Mouse (Mus musculus) C2C12 (cell line): ENCODE measurements around the gene Scfd2.

Experiments used
- CTCF ChIP-seq: IDR thresholded peaks from one replicate; pipeline ENCODE4 v1.5.1; 2011; ENCODE audit not compliant: control insufficient read depth, insufficient read depth, insufficient read length
- FOSL1 ChIP-seq: IDR thresholded peaks from one replicate; pipeline ENCODE4 v1.8.0; 2011; ENCODE audit warnings: mild to moderate bottlenecking, low read length; ENCODE audit not compliant: poor library complexity, insufficient read depth, severe bottlenecking
- MAX ChIP-seq: IDR thresholded peaks from one replicate; pipeline ENCODE4 v1.6.1; 2011; ENCODE audit warnings: mild to moderate bottlenecking, control low read depth
- MYOD1 ChIP-seq: IDR thresholded peaks from one replicate; pipeline ENCODE4 v1.6.1; 2011; ENCODE audit warnings: low read depth; ENCODE audit not compliant: control insufficient read depth, insufficient read length
- MYOG ChIP-seq: IDR thresholded peaks from one replicate; pipeline ENCODE4 v1.6.1; 2011; ENCODE audit not compliant: control insufficient read depth, insufficient read length; ENCODE audit errors: extremely low read depth
- USF1 ChIP-seq: IDR thresholded peaks from one replicate; pipeline ENCODE4 v1.6.1; 2011; ENCODE audit warnings: low read depth, mild to moderate bottlenecking, control low read depth, moderate library complexity

GRCm38 (mm10) chr5:74317174-74317573 is 214.4 kb downstream of the Scfd2 start:
- TF ChIP-seq MYOD1 = no peak
- no peak for TF ChIP-seq CTCF
- TF ChIP-seq USF1 = no peak
- no peak for TF ChIP-seq FOSL1
- TF ChIP-seq MAX = no peak
- TF ChIP-seq MYOG = no peak
